15 mouse cellular contexts compared by ENCODE assay signal in genomic region chr8:105957813-105958212, GRCm38 (mm10). TPM values are rescaled to one million over a fixed set of nuclear protein-coding genes. Genes with fewer than 3 reads are reported as not detected.
A peak's percentile ranks its signal among the peaks of the same experiment; 100 is the strongest.
DNase-seq lines count a peak whose midpoint lies in the region; ATAC-seq and TF ChIP-seq lines count a peak whose summit lies in the region.
"Had no signal": no experiment of that assay in that cellular context is flagged by ENCODE, and none has a peak within 500 bp of the region (broad histone marks: within the 10 kb centered on the region; RNA-seq: fewer than 3 reads in every experiment).

No protein-coding gene starts in this region.

- H3K4me1 ChIP-seq in midbrain, postnatal 0 days (ENCODE audit: insufficient read depth, low read length), result no peaks in the 10 kb centered on the region
- no peaks in the 10 kb centered on the region; the same call in 1 of the 2 replicates for H3K4me1 ChIP-seq in midbrain, embryonic 10.5 days

- no peak overlapping the region for H3K9ac ChIP-seq in midbrain, postnatal 0 days (replicated peaks; ENCODE audit: low read length, poor library complexity, severe bottlenecking)
- H3K9ac ChIP-seq: embryonic facial prominence, embryonic 13.5 days; liver, embryonic 15.5 days had no signal

- no peaks in the 10 kb centered on the region for H3K36me3 ChIP-seq in midbrain, postnatal 0 days (ENCODE audit: insufficient read depth, low read length)
- H3K36me3 ChIP-seq in midbrain, embryonic 10.5 days, result peaks cover 23% of the 10 kb centered on the region

- peak; percentile 23 to 42 for DNase-seq in adrenal gland, adult 18-20 months (ENCODE audit: low spot score in 2 of 2)
- no peak for DNase-seq in adrenal gland, postnatal 4 days (ENCODE audit: low spot score in 2 of 2)
- no peak for DNase-seq in midbrain, postnatal 0 days (ENCODE audit: low spot score)
- DNase-seq in midbrain, embryonic 10.5 days (ENCODE audit: low spot score), result no peak
- DNase-seq in kidney, adult 9 months, result peak; percentile 73
- peak; percentile 59 for DNase-seq in skeletal muscle tissue, adult 2 months (ENCODE audit: low read depth, low spot score)
- DNase-seq in thymus, postnatal 14 days, result no peak
- DNase-seq in layer of hippocampus, adult 9-10 months (ENCODE audit: low spot score), result no peak
- DNase-seq: right cerebral cortex, adult 18-20 months had no signal

- no peaks in the 10 kb centered on the region for H3K27me3 ChIP-seq in midbrain, postnatal 0 days (ENCODE audit: insufficient read depth, low read length)
- no peaks in the 10 kb centered on the region for H3K27me3 ChIP-seq in midbrain, embryonic 10.5 days (ENCODE audit: low read depth, poor library complexity, severe bottlenecking)
- H3K27me3 ChIP-seq: embryonic facial prominence, embryonic 13.5 days; liver, embryonic 15.5 days had no signal

- peak; percentile 21; the same call in 1 of the 2 replicates for TF ChIP-seq CTCF in midbrain, postnatal 0 days (IDR thresholded peaks at IDR 0.05)

- no peak overlapping the region for H3K4me3 ChIP-seq in midbrain, postnatal 0 days (ENCODE audit: low read depth, low read length)
- no peak overlapping the region for H3K4me3 ChIP-seq in midbrain, embryonic 10.5 days
- H3K4me3 ChIP-seq: embryonic facial prominence, embryonic 13.5 days; liver, embryonic 15.5 days had no signal

- ATAC-seq in midbrain, postnatal 0 days (ENCODE audit: low FRiP score), result no peak

- no peak overlapping the region for H3K4me2 ChIP-seq in midbrain, postnatal 0 days (ENCODE audit: low read depth, low read length, poor library complexity, severe bottlenecking)
- H3K4me2 ChIP-seq: embryonic facial prominence, embryonic 13.5 days; liver, embryonic 15.5 days had no signal

- 79% methylated on average over 3 of the region's 4 CpGs for WGBS in midbrain, postnatal 0 days
- WGBS in midbrain, embryonic 10.5 days, result 80% methylated on average over 3 of the region's 4 CpGs

- no peak overlapping the region for H3K27ac ChIP-seq in midbrain, postnatal 0 days (ENCODE audit: low read depth, low read length)
- no peak overlapping the region for H3K27ac ChIP-seq in midbrain, embryonic 10.5 days (replicated peaks)
- H3K27ac ChIP-seq: embryonic facial prominence, embryonic 13.5 days; liver, embryonic 15.5 days had no signal

- H3K9me3 ChIP-seq in midbrain, postnatal 0 days (ENCODE audit: low read length), result no peaks in the 10 kb centered on the region
- H3K9me3 ChIP-seq in midbrain, embryonic 10.5 days (replicated peaks), result no peaks in the 10 kb centered on the region
- H3K9me3 ChIP-seq: embryonic facial prominence, embryonic 13.5 days; liver, embryonic 15.5 days had no signal

RNA-seq across cellular contexts. Expression of gene Slc12a4, which starts 8.1 kb away (rescaled TPM):
- total RNA-seq in adrenal gland, adult 18-20 months (2021), result 10 to 100 TPM; 45.4 to 56.9 TPM
- total RNA-seq in adrenal gland, postnatal 4 days (2021), result 10 to 100 TPM; 30.9 to 40.2 TPM
- 11.8 and 12.1 TPM in 2 replicates for total RNA-seq in midbrain, postnatal 0 days (2014; rRNA removed)
- 9.6 and 12.0 TPM in 2 replicates for polyA plus RNA-seq in midbrain, postnatal 0 days (2015; fragmentation: Nextera tagmentation; extraction: Ambion mirVana)
- 16.9 and 18.7 TPM in 2 replicates for polyA plus RNA-seq in midbrain, embryonic 10.5 days (2016; fragmentation: Nextera tagmentation; extraction: Ambion mirVana)

RNA-seq across cellular contexts. Expression of gene Lcat, which starts 14.6 kb away (rescaled TPM):
- total RNA-seq in adrenal gland, adult 18-20 months (2021), result 1 to 10 TPM in 1 of 2 experiments, under 1 TPM in 1; 0.51 to 1.8 TPM
- 10 to 100 TPM in 1 of 2 experiments, 1 to 10 TPM in 1; 2.1 to 33.5 TPM for total RNA-seq in adrenal gland, postnatal 4 days (2021)
- 7.5 and 19.3 TPM in 2 replicates for total RNA-seq in midbrain, postnatal 0 days (2014; rRNA removed)
- 5.6 and 6.8 TPM in 2 replicates for polyA plus RNA-seq in midbrain, postnatal 0 days (2015; fragmentation: Nextera tagmentation; extraction: Ambion mirVana)
- 1.0 and 1.2 TPM in 2 replicates for polyA plus RNA-seq in midbrain, embryonic 10.5 days (2016; fragmentation: Nextera tagmentation; extraction: Ambion mirVana)
- total RNA-seq: monocyte, adult 5-6 weeks had no signal

RNA-seq across cellular contexts. Expression of gene Psmb10, which starts 19.6 kb away (rescaled TPM):
- 10 to 100 TPM; 78.7 to 84.1 TPM for total RNA-seq in adrenal gland, adult 18-20 months (2021)
- total RNA-seq in adrenal gland, postnatal 4 days (2021), result 10 to 100 TPM; 76.8 to 84.8 TPM
- 44.9 and 85.1 TPM in 2 replicates for total RNA-seq in midbrain, postnatal 0 days (2014; rRNA removed)
- polyA plus RNA-seq in midbrain, postnatal 0 days (2015; fragmentation: Nextera tagmentation; extraction: Ambion mirVana), result 110 and 122 TPM in 2 replicates
- 29.1 TPM in 2 replicates for polyA plus RNA-seq in midbrain, embryonic 10.5 days (2016; fragmentation: Nextera tagmentation; extraction: Ambion mirVana)

RNA-seq across cellular contexts. Expression of gene Dpep3, which starts 21.4 kb away (rescaled TPM):
- total RNA-seq in adrenal gland, adult 18-20 months (2021), result not detected
- total RNA-seq in adrenal gland, postnatal 4 days (2021), result not detected
- total RNA-seq in midbrain, postnatal 0 days (2014; rRNA removed), result not detected in 2 replicates
- polyA plus RNA-seq in midbrain, postnatal 0 days (2015; fragmentation: Nextera tagmentation; extraction: Ambion mirVana), result not detected in 2 replicates
- polyA plus RNA-seq in midbrain, embryonic 10.5 days (2016; fragmentation: Nextera tagmentation; extraction: Ambion mirVana), result not detected in 2 replicates
- total RNA-seq: layer of hippocampus, postnatal 14 days had no signal
- polyA plus RNA-seq: embryonic facial prominence, embryonic 13.5 days; heart, embryonic 14.5 days; liver, embryonic 15.5 days; stomach, embryonic 16.5 days had no signal

RNA-seq across cellular contexts. Expression of gene Ctrl, which starts 24.2 kb away (rescaled TPM):
- under 1 TPM in 1 of 2 experiments, not detected in 1; 0.93 TPM for total RNA-seq in adrenal gland, adult 18-20 months (2021)
- 10 to 100 TPM in 1 of 2 experiments, not detected in 1; 98.9 TPM for total RNA-seq in adrenal gland, postnatal 4 days (2021)
- 3.6 and 4.0 TPM in 2 replicates for total RNA-seq in midbrain, postnatal 0 days (2014; rRNA removed)
- 3.2 and 3.9 TPM in 2 replicates for polyA plus RNA-seq in midbrain, postnatal 0 days (2015; fragmentation: Nextera tagmentation; extraction: Ambion mirVana)
- 1.3 and 1.4 TPM in 2 replicates for polyA plus RNA-seq in midbrain, embryonic 10.5 days (2016; fragmentation: Nextera tagmentation; extraction: Ambion mirVana)
- total RNA-seq: monocyte, adult 5-6 weeks had no signal

Comparison
In these comparisons a context has a peak if more than half of its experiments do, and no peak if none do; other contexts are left out.
1. DNase-seq: peak in adrenal gland, adult 18-20 months (2 of 2), kidney, adult 9 months (single experiment) and skeletal muscle tissue, adult 2 months (single experiment); none in adrenal gland, postnatal 4 days (0 of 2), midbrain, postnatal 0 days (single experiment), midbrain, embryonic 10.5 days (single experiment), thymus, postnatal 14 days (single experiment) and layer of hippocampus, adult 9-10 months (single experiment).